In genomic region chr1:158918890-158919289, GRCm38 (mm10) we compare ENCODE assay signal across 11 mouse cellular contexts.
"Had no signal": no experiment of that assay in that cellular context is flagged by ENCODE, and none has a peak within 500 bp of the region (broad histone marks: within the 10 kb centered on the region; RNA-seq: fewer than 3 reads in every experiment).

No protein-coding gene starts in this region.

- H3K9ac ChIP-seq: limb, embryonic 15.5 days; liver, embryonic 12.5 days; lung, embryonic 14.5 days; midbrain, embryonic 12.5 days; stomach, embryonic 15.5 days had no signal

- H3K36me3 ChIP-seq: limb, embryonic 15.5 days; liver, embryonic 12.5 days; midbrain, embryonic 12.5 days; stomach, embryonic 15.5 days had no signal

- H3K4me3 ChIP-seq: left cerebral cortex, adult 2 months; limb, embryonic 15.5 days; liver, embryonic 12.5 days; midbrain, embryonic 12.5 days; stomach, embryonic 15.5 days had no signal

- DNase-seq: kidney, postnatal 25 days; lung, embryonic 14.5 days; right cerebral cortex, postnatal 14 days; thymus, adult 2 months; thymus, postnatal 25 days had no signal

- H3K27me3 ChIP-seq: limb, embryonic 15.5 days; liver, embryonic 12.5 days; midbrain, embryonic 12.5 days; stomach, embryonic 15.5 days had no signal

- H3K4me2 ChIP-seq: limb, embryonic 15.5 days; liver, embryonic 12.5 days; lung, embryonic 14.5 days; midbrain, embryonic 12.5 days; stomach, embryonic 15.5 days had no signal

- H3K27ac ChIP-seq: left cerebral cortex, adult 2 months; limb, embryonic 15.5 days; liver, embryonic 12.5 days; midbrain, embryonic 12.5 days; stomach, embryonic 15.5 days had no signal

- H3K9me3 ChIP-seq: limb, embryonic 15.5 days; liver, embryonic 12.5 days; midbrain, embryonic 12.5 days; stomach, embryonic 15.5 days had no signal

- H3K4me1 ChIP-seq: limb, embryonic 15.5 days; liver, embryonic 12.5 days; midbrain, embryonic 12.5 days; stomach, embryonic 15.5 days had no signal

- ATAC-seq: liver, embryonic 12.5 days; midbrain, embryonic 16.5 days had no signal
